Mouse (Mus musculus): ENCODE data around the gene Tmem110.

Tmem110 gene

DNA sequence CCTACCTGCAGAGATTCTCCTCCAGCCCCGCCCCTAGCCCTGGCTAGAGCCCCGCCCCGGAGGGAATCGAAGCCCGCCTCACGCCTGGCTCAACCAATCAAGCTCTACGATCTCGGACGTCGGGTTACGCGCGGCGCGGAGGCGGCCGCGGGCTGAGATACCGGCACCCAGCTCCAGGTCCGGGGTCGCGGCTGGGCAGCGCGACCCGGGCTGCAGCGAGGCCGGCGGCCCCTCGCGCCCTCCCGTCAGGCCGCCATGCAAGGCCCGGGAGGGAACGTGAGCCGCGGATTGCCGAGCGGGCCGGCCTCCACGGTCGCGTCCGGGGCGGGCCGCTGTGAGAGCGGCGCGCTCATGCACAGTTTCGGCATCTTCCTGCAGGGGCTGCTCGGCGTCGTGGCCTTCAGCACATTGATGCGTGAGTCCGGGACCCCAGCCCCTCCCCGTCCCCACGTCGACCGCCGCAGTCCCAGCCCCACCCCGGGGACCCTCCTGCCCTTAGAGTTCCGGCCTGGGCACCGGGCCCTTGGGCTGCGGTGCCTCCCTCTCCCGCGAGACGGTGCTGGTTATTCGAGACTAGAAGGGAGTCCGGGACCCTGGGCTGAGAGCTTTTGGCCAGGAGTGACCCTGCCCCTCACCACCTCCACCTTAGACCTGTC is at the start of gene Tmem110:
Gene Tmem110, plus strand, starts transcription at position 115 of the 656 bp plus-strand sequence.
- DNase-seq: peak; percentile 93

DNA sequence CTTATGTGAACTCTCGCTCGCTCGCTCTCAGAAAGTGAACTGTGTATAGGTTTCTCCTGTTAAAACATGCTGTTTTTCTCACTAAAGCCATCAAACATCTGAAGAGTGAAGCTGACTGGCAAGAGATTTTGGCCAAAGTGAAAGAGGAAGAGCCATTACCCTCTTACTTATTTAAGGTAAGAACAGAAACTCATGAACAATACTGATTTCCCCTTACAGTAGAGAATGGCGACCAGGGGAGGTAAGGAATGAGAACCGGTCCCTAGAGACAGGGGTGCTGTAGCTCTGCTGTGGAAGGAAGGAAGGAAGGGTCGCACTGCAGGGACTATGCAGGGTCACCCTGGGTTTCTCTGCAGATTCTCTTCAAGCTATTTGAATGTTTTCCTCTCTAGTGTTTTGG is 40.8 kb upstream of the Tmem110 start:
- no peak for DNase-seq

- DNase-seq: no peak
Measured at GRCm38 (mm10) chr14:30789471-30789870, 35.9 kb upstream of the Tmem110 start.

GRCm38 (mm10) chr14:30792871-30793270 is 32.5 kb upstream of the Tmem110 start:
- no peak for DNase-seq

- no peak for DNase-seq
Measured at GRCm38 (mm10) chr14:30801756-30802155, 23.6 kb upstream of the Tmem110 start.

GRCm38 (mm10) chr14:30821136-30821535 is 4.3 kb upstream of the Tmem110 start:
- DNase-seq: no peak

DNA sequence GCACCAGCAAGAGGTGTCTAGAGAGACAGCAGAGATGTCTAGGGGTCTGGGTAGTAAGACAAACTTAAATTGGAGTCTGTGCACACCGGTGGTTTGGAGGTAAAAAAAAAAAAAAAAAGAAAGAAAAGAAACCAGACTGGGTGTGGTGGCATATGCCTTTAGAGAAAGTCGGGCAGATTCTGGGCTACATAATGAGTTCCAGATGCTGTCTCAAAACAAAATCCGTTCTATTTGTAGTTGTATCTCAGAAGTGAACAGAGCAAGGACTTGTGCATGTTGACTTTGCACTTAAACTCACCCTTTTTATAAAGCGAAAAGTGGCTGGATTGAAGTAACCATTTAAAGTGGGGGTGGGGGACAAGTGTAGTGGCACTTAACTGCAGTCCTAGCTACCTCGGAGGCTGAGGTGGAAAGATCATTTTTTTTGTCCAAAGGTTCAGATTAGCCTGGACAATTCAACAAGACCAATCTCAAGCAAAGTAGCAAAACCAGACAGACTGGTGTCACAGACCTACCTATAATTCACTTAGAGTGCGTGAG is 864 bp upstream of the Tmem110 start:
- DNase-seq: peak; percentile 40

DNA sequence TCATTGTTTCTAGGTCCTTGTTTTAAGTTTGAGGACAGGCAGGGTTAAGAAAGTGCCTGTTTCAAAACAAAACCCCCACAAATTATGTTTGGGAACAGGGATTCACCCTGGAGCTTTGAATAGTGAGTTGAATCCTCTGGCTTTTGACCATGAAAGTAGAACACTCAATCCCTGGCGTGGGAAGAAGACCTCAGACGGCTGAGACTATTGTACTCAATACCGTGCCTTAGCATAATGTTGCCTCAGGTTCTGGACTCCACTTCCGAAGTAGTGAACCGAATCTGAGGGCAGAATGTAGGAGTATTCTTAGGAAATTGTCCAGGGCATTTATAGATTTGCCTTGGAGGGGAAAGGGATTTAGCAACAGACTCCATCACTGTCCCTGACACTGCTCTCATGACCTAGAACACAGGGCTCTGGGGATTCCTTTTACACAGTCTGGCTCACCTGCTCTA is 342 bp upstream of the Tmem110 start:
- no peak for DNase-seq

GRCm38 (mm10) chr14:30826174-30827140 is 1.1 kb downstream of the Tmem110 start:
- DNase-seq: peak; percentile 12

GRCm38 (mm10) chr14:30827480-30827879 is 2.1 kb downstream of the Tmem110 start:
- no peak for DNase-seq

DNA sequence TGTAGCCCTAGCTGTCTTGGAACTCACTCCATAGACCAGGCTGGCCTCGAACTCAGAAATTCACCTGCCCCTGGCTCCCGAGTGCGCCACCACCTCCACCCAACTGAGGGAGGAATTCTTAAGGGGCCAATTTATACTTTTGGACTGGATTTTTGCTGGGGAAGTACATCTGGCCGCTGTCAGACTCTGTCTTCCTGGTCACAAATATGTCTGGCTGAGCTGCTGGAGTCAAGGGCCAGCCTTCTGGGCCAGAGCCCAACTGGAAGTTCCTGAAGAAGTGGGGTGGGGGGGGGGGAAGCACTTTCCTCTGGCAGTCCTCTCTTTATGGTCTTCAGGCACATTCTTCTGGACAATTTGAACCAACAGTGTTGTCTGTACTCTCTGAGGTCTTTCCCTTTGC is 2.7 kb downstream of the Tmem110 start:
- no peak for DNase-seq

- no peak for DNase-seq
Measured at GRCm38 (mm10) chr14:30828635-30829460, 3.5 kb downstream of the Tmem110 start.

DNA sequence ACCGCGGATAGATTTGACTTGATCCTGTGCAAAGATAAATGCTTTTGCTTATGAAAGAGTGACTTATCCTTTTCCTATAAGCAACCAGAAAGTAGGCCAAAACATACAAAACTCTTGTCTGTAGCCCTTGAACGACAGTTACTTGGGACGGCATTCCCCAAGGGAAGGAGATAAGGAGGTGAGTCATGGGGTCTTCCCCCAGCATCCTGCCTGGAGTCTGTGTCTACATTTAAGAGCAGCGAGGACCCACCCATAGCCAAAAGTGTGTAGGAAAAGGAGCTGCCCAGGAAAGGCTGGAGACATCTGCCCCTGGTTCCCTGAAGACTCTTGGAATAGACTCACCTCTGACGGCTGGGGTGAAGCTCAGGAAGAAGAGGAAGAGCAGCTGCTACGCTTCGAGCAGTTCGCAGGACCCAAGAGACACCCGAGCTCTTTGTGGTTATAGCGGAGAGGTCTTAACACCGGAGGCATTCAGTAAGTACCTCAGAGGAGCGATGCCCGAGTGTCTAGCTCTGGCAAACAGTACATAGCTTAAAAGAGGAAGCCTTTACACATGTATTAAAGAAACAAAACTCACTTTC is 12.1 kb downstream of the Tmem110 start:
- DNase-seq: no peak

DNA sequence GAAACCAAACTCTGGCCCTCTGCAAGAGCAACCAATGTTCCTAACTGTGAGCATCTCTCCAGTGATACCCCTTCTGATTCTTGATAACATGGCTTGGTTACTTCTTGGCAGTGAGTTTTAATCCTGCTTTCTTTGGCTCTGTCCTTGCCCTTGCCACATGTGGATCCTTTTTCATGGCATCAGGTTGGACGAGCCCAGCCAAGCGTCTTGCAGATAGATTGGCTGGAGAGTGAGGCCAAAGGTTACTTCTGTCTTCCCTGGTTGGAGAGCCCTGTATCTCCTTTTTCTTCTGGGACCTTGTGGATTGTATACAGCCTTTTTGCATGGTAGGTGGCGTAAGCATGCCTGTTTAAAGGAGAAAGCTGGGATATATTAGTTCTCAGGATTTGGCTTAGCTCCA is 18.3 kb downstream of the Tmem110 start:
- DNase-seq: no peak

GRCm38 (mm10) chr14:30850504-30850903 is 25.1 kb downstream of the Tmem110 start:
- DNase-seq: no peak

GRCm38 (mm10) chr14:30852325-30852724 is 26.9 kb downstream of the Tmem110 start:
- DNase-seq: no peak

- no peak for DNase-seq
Measured at GRCm38 (mm10) chr14:30855316-30855715, 29.9 kb downstream of the Tmem110 start.

DNA sequence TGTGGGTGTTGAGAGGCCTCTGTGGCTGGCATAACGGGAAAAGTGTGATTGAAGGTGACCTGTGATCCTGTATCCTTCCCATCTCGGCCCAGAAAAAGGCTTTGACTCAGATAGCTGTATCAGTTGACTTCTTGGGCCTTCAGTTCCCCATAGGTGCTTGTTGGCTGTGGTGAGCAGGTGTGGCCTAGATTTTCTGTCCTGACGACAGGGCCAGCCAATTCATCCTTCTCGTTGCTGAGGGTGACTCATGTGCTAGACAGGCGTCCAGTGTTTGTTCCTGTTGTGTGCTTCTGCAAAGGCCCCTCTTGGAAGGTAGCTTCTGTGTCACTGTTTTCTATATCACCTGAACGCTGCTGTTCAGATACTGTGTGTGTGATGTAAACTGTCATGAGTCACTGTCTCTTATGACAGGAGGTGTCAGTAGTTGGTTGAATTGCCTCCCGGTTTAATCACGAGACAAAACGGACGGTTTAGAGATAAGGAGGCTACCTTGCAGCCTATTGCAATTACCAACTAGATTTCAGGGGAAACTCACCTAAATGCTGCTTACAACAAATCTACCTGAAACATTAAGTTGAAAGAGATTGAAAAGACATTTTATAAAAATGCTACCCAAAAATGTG is 31.6 kb downstream of the Tmem110 start:
- no peak for DNase-seq

DNA sequence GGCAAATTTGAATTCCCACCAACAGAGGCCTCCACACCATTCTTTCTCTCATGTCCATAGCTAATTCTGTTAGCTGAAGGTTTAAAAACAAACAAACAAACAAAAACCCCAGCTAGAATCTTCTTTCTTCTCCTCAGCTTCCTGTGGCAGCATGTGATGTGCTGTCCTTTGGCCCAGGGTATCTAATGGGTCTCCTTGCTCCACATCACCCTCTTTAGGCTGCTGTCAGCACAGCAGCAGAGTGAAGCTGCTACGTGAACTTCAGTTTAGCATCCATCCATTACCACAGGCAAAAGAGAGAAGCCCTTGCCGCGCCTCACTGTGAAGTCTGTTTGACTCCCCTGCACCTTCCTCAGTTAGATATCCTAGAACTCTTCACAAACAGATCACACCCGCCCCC is 32.6 kb downstream of the Tmem110 start:
- DNase-seq: no peak

DNA sequence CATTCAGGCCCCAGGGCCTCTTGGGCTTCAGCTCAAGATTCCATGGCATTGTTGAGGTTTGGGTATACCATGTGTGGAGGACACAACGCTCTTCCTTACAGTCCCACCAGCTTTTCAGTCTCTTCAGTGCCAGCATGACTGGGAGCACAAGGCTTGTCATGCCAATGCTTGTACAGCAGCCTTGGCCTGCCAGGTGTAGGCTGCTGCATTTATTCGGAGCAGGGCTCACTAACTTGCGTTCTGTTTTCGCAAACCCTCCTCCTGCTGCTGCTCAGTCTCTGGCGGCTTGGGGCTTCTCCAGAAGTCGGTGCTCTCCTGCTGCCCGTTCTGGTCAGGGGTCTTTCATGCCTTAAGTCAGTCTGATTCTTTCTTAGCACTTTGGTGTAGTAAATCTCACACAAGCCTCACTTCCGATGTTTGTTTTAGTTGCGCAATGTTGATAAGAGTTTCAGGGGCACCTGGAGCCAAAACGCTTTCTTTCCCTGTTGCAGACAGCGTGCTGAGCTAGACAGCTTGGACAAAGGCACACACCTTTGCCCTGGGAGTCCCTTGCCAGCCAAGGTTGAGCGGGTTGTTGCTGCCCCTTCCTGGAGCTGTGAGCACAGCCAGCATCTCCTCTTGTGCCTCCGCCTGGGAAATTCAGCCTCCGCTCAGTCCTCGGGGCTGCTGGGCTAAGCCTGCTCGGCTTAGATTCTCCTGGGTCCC is 36.2 kb downstream of the Tmem110 start:
- DNase-seq: no peak

- no peak for DNase-seq
Measured at GRCm38 (mm10) chr14:30862368-30862767, 37.0 kb downstream of the Tmem110 start.
